Mouse (Mus musculus) forebrain, embryonic 13.5 days (tissue): ENCODE data around the gene Slc25a41. TPM values are rescaled to one million over a fixed set of nuclear protein-coding genes. Genes with fewer than 3 reads are reported as not detected.
"Not testable (repeated sequence)": the region's sequence is repeated elsewhere in the genome, so short reads cannot be mapped to it uniquely, and the experiment has no call there.

Source experiments
- ATAC-seq: fragments of 200-750 bp; cut with Nextera tagmentation; 2 replicates; pipeline ENCODE4 v1.8.0; 2017
- H3K27ac ChIP-seq: fragments of 300-500 bp; sonication (generic); 2 replicates; pipeline ENCODE4 v1.5.1; 2015; ENCODE audit warnings: inconsistent platforms, mild to moderate bottlenecking, moderate library complexity
- H3K27me3 ChIP-seq: fragments of 300-500 bp; sonication (generic); 2 replicates; pipeline ENCODE4 v1.6.1; 2015; ENCODE audit warnings: mild to moderate bottlenecking, inconsistent platforms
- H3K36me3 ChIP-seq: fragments of 300-500 bp; sonication (generic); 2 replicates; pipeline ENCODE4 v1.6.1; 2015; ENCODE audit warnings: mild to moderate bottlenecking, inconsistent platforms; ENCODE audit not compliant: poor library complexity, severe bottlenecking
- H3K4me1 ChIP-seq: fragments of 300-500 bp; sonication (generic); 2 replicates; pipeline ENCODE4 v1.6.1; 2015; ENCODE audit warnings: inconsistent platforms
- H3K4me2 ChIP-seq: fragments of 300-500 bp; sonication (generic); 2 replicates; pipeline ENCODE4 v1.6.1; 2015; ENCODE audit warnings: inconsistent platforms, mild to moderate bottlenecking, moderate library complexity
- H3K4me3 ChIP-seq: fragments of 300-500 bp; sonication (generic); 2 replicates; pipeline ENCODE4 v1.5.1; 2015; ENCODE audit warnings: mild to moderate bottlenecking, inconsistent platforms
- H3K9ac ChIP-seq: fragments of 300-500 bp; sonication (generic); 2 replicates; pipeline ENCODE4 v1.6.1; 2015; ENCODE audit warnings: mild to moderate bottlenecking, inconsistent platforms
- H3K9me3 ChIP-seq: fragments of 300-500 bp; sonication (generic); replicated peaks from 2 replicates; pipeline ENCODE4 v1.6.1; 2016; ENCODE audit warnings: inconsistent platforms
- WGBS: fragments of 180-500 bp; shearing (Covaris S2); methylation state at CpG from one replicate; pipeline ENCODE4 v1.1.7; 2015; 5-methylcytosine and 5-hydroxymethylcytosine counted together
- polyA plus RNA-seq: library from polyadenylated mRNA; unstranded; fragments of >200 nt; fragmentation: Nextera tagmentation; extraction: Ambion mirVana; gene quantifications from 2 replicates; pipeline ENCODE4 v1.2.1, GENCODE M21; 2015

The Slc25a41 gene
- polyA plus RNA-seq, 1 experiment from 2014 or later: not detected

GRCm38 (mm10) chr17:57063031-57063430 is 21.6 kb upstream of the Slc25a41 start:
- Histone ChIP-seq H3K4me2 (no peak overlapping the region), H3K4me1 (peaks cover 27% of the 10 kb centered on the region), H3K27me3 (peaks cover 42% of the 10 kb centered on the region), H3K9me3 (no peaks in the 10 kb centered on the region), H3K9ac (no peak overlapping the region), H3K27ac (no peak overlapping the region), H3K4me3 (no peak overlapping the region), H3K36me3 (no peaks in the 10 kb centered on the region)
- 8% methylated on average over 8 of the region's 8 CpGs for WGBS
- ATAC-seq: no peak

GRCm38 (mm10) chr17:57062548-57062947 is 21.1 kb upstream of the Slc25a41 start:
- H3K4me2 ChIP-seq: peak overlapping the region; percentile 50
- H3K9me3 ChIP-seq: no peaks in the 10 kb centered on the region
- WGBS: under 1% methylated on average over 22 of the region's 22 CpGs
- ATAC-seq: no peak
- peaks cover 28% of the 10 kb centered on the region for H3K4me1 ChIP-seq
- H3K9ac ChIP-seq: no peak overlapping the region
- H3K36me3 ChIP-seq: peaks cover 2% of the 10 kb centered on the region; the same call in 1 of the 2 replicates
- H3K27ac ChIP-seq: no peak overlapping the region
- H3K27me3 ChIP-seq: peaks cover 42% of the 10 kb centered on the region
- peak overlapping the region; percentile 32; the same call in 1 of the 2 replicates for H3K4me3 ChIP-seq

- Histone ChIP-seq H3K36me3 (peaks cover 7% of the 10 kb centered on the region; the same call in 1 of the 2 replicates), H3K27ac (no peak overlapping the region), H3K4me2 (peak overlapping the region; percentile 50), H3K4me3 (peak overlapping the region; percentile 32), H3K9ac (no peak overlapping the region), H3K9me3 (no peaks in the 10 kb centered on the region), H3K4me1 (peaks cover 28% of the 10 kb centered on the region), H3K27me3 (peaks cover 42% of the 10 kb centered on the region)
- no peak for ATAC-seq
- 2% methylated on average over 39 of the region's 39 CpGs for WGBS
Measured at GRCm38 (mm10) chr17:57062011-57062521, 20.6 kb upstream of the Slc25a41 start.

- Histone ChIP-seq H3K9me3 (no peaks in the 10 kb centered on the region), H3K4me1 (peaks cover 28% of the 10 kb centered on the region), H3K27ac (peak overlapping the region; percentile 82; the same call in 1 of the 2 replicates), H3K4me3 (peak overlapping the region; percentile 89), H3K36me3 (peaks cover 11% of the 10 kb centered on the region; the same call in 1 of the 2 replicates), H3K27me3 (peaks cover 42% of the 10 kb centered on the region), H3K9ac (no peak overlapping the region), H3K4me2 (peak overlapping the region; percentile 75)
- ATAC-seq: no peak; the same call in 1 of the 2 replicates
- WGBS: 43% methylated on average over 10 of the region's 10 CpGs
Measured at GRCm38 (mm10) chr17:57061069-57061468, 19.6 kb upstream of the Slc25a41 start.

GRCm38 (mm10) chr17:57060231-57060801 is 18.9 kb upstream of the Slc25a41 start:
- peak overlapping the region; percentile 89 for H3K4me3 ChIP-seq
- H3K36me3 ChIP-seq: peaks cover 17% of the 10 kb centered on the region
- peak; percentile 91 for ATAC-seq
- H3K4me1 ChIP-seq: peaks cover 28% of the 10 kb centered on the region
- under 1% methylated on average over 44 of the region's 44 CpGs for WGBS
- no peaks in the 10 kb centered on the region for H3K9me3 ChIP-seq
- peak overlapping the region; percentile 75 for H3K4me2 ChIP-seq
- H3K27ac ChIP-seq: peak overlapping the region; percentile 82
- H3K9ac ChIP-seq: peak overlapping the region; percentile 81
- H3K27me3 ChIP-seq: peaks cover 39% of the 10 kb centered on the region

- peaks cover 24% of the 10 kb centered on the region for H3K36me3 ChIP-seq
- H3K4me2 ChIP-seq: peak within 1 kb of the TSS; percentile 75
- peaks cover 34% of the 10 kb centered on the region for H3K27me3 ChIP-seq
- H3K9me3 ChIP-seq: no peaks in the 10 kb centered on the region
- H3K4me3 ChIP-seq: peak within 1 kb of the TSS; percentile 89
- H3K27ac ChIP-seq: peak within 1 kb of the TSS; percentile 82
- ATAC-seq: peak; percentile 82
- peaks cover 28% of the 10 kb centered on the region for H3K4me1 ChIP-seq
- peak within 1 kb of the TSS; percentile 81 for H3K9ac ChIP-seq
- WGBS: under 1% methylated on average over 36 of the region's 45 CpGs
Measured at GRCm38 (mm10) chr17:57059486-57059977, 18.1 kb upstream of the Slc25a41 start, which contains the start of gene Slc25a23. Gene Slc25a23, minus strand, starts transcription at chr17:57059863.

- Histone ChIP-seq H3K27ac (peak within 1 kb of the TSS; percentile 82), H3K9ac (peak within 1 kb of the TSS; percentile 81), H3K36me3 (peaks cover 28% of the 10 kb centered on the region), H3K27me3 (peaks cover 29% of the 10 kb centered on the region), H3K4me1 (peaks cover 28% of the 10 kb centered on the region), H3K4me2 (peak within 1 kb of the TSS; percentile 75), H3K9me3 (no peaks in the 10 kb centered on the region), H3K4me3 (peak within 1 kb of the TSS; percentile 89)
- WGBS: 0% methylated on average over 20 of the region's 22 CpGs
- peak; percentile 2; the same call in 1 of the 2 replicates for ATAC-seq
Measured at GRCm38 (mm10) chr17:57058891-57059485, 17.5 kb upstream of the Slc25a41 start, which contains the start of gene Crb3. Gene Crb3, plus strand, starts transcription at chr17:57059105.

- ATAC-seq: no peak
- Histone ChIP-seq H3K36me3 (peaks cover 55% of the 10 kb centered on the region), H3K27ac (no peak overlapping the region), H3K27me3 (peaks cover 4% of the 10 kb centered on the region), H3K4me3 (no peak overlapping the region), H3K9ac (no peak overlapping the region), H3K9me3 (no peaks in the 10 kb centered on the region), H3K4me1 (peaks cover 19% of the 10 kb centered on the region), H3K4me2 (no peak overlapping the region)
- WGBS: 87% methylated on average over 3 of the region's 3 CpGs
Measured at GRCm38 (mm10) chr17:57056246-57056645, 14.8 kb upstream of the Slc25a41 start.

- not testable (repeated sequence) for H3K4me1 ChIP-seq, H3K27ac ChIP-seq
- H3K36me3 ChIP-seq: peaks cover 78% of the 10 kb centered on the region
Measured at GRCm38 (mm10) chr17:57051679-57052078, 10.2 kb upstream of the Slc25a41 start.

GRCm38 (mm10) chr17:57048816-57049215 is 7.4 kb upstream of the Slc25a41 start:
- no peak overlapping the region for H3K27ac ChIP-seq
- no peak overlapping the region for H3K4me2 ChIP-seq
- no peak overlapping the region for H3K4me3 ChIP-seq
- H3K36me3 ChIP-seq: peaks cover 72% of the 10 kb centered on the region
- H3K9me3 ChIP-seq: no peaks in the 10 kb centered on the region
- ATAC-seq: no peak
- 88% methylated on average over 3 of the region's 3 CpGs for WGBS
- no peaks in the 10 kb centered on the region for H3K27me3 ChIP-seq
- no peak overlapping the region for H3K9ac ChIP-seq
- no peaks in the 10 kb centered on the region for H3K4me1 ChIP-seq

More at GRCm38 (mm10) chr17:57051679-57052078, 10.2 kb upstream of the Slc25a41 start:
- ATAC-seq, H3K9me3 ChIP-seq, H3K9ac ChIP-seq, H3K4me3 ChIP-seq, H3K27me3 ChIP-seq, H3K4me2 ChIP-seq: not testable (repeated sequence)
- WGBS: 88% methylated on average over 4 of the region's 4 CpGs

GRCm38 (mm10) chr17:57047406-57047805 is 6.0 kb upstream of the Slc25a41 start:
- H3K27me3 ChIP-seq: no peaks in the 10 kb centered on the region
- 0 out of 2 replicates have a peak, but pooled peaks have one; percentile 26 for ATAC-seq
- no peak overlapping the region for H3K9ac ChIP-seq
- 49% methylated on average over 5 of the region's 5 CpGs for WGBS
- peaks cover 58% of the 10 kb centered on the region for H3K36me3 ChIP-seq
- H3K27ac ChIP-seq: no peak overlapping the region
- no peaks in the 10 kb centered on the region for H3K4me1 ChIP-seq
- H3K4me2 ChIP-seq: no peak overlapping the region
- no peak overlapping the region for H3K4me3 ChIP-seq
- no peaks in the 10 kb centered on the region for H3K9me3 ChIP-seq

- Histone ChIP-seq H3K36me3 (no peaks in the 10 kb centered on the region), H3K27me3 (peaks cover 18% of the 10 kb centered on the region), H3K9me3 (no peaks in the 10 kb centered on the region), H3K27ac (no peak overlapping the region), H3K4me2 (no peak overlapping the region), H3K9ac (no peak overlapping the region), H3K4me3 (no peak overlapping the region), H3K4me1 (no peaks in the 10 kb centered on the region)
- 48% methylated on average over 8 of the region's 8 CpGs for WGBS
- no peak for ATAC-seq
Measured at GRCm38 (mm10) chr17:57038978-57039377, 2.5 kb downstream of the Slc25a41 start.
